Mouse (Mus musculus) gastrocnemius, adult 2 months (tissue): ENCODE results near the gene Robo1. TPM values are rescaled to one million over a fixed set of nuclear protein-coding genes. Genes with fewer than 3 reads are reported as not detected.

Source experiments
- DNase-seq: peaks from one replicate; pipeline ENCODE4 v3.0.0; 2022
- H3K27ac ChIP-seq: fragments of 200-600 bp; 2 replicates; pipeline ENCODE4 v1.8.1; 2022; ENCODE audit warnings: mild to moderate bottlenecking
- H3K4me3 ChIP-seq: fragments of 200-600 bp; 2 replicates; pipeline ENCODE4 v1.8.1; 2022; ENCODE audit warnings: mild to moderate bottlenecking, moderate library complexity
- CTCF ChIP-seq: fragments of 200-600 bp; IDR thresholded peaks from 2 replicates; pipeline ENCODE4 v1.8.1; 2022; ENCODE audit warnings: antibody characterized with exemption, mild to moderate bottlenecking, moderate library complexity
- intact Hi-C: fragments of 180-260 bp; cut with DNase I; formaldehyde crosslinking; loops from one replicate; pipeline ENCODE4 v1.15.1; 2025
- total RNA-seq, 2 experiments: library from RNA; stranded (reverse); gene quantifications; 2 replicates each; pipeline ENCODE4 v1.2.3; 2021

The Robo1 gene
- total RNA-seq, 2 experiments from 2014 or later = 0.84 to 1.6 TPM

DNA sequence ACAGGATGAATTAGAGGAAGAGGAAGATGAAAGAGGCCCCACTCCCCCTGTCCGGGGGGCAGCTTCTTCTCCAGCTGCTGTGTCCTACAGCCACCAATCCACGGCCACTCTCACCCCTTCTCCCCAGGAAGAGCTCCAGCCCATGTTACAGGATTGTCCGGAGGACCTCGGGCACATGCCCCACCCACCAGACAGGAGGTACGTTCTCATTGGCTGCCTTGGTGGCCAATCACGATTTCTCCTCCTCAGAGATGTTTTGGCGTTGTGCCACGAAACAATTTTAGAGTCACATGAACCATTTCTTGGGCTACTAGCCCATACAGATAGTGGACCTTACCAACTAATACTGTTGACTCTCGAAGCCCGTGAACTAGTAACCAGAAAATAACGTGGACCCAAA is 704.8 kb downstream of the Robo1 start:
- DNase-seq = no peak
- H3K27ac ChIP-seq = no peak overlapping the region
- intact Hi-C loops = no loop called here
- H3K4me3 ChIP-seq = no peak overlapping the region
- no peak for TF ChIP-seq CTCF

GRCm38 (mm10) chr16:73014544-73014943 is 706.4 kb downstream of the Robo1 start:
- no peak overlapping the region for H3K4me3 ChIP-seq
- TF ChIP-seq CTCF = no peak
- no peak overlapping the region for H3K27ac ChIP-seq
- DNase-seq = no peak
- intact Hi-C loops = no loop called here

DNA sequence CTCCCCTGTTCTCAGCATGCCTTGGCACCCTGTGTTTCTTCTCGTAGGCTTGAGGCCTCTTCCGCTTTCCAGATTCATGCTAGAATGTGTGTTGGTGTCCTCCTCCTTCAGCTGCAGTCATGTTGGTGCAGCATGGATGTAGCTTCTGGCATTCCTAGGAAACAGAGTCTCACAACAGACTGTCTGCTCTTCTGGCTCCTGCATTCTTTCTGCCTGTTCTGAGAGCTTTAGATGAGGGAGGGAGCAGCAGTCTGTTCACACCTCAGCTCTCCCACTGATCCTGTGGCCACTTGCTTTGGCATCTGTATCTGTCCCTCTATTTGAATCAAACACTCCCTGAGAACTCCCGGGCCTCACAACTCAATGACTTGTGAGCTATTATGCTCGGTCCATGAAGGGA is 707.9 kb downstream of the Robo1 start:
- Histone ChIP-seq H3K4me3 (no peak overlapping the region), H3K27ac (no peak overlapping the region)
- intact Hi-C loops = no loop called here
- no peak for TF ChIP-seq CTCF
- no peak for DNase-seq

DNA sequence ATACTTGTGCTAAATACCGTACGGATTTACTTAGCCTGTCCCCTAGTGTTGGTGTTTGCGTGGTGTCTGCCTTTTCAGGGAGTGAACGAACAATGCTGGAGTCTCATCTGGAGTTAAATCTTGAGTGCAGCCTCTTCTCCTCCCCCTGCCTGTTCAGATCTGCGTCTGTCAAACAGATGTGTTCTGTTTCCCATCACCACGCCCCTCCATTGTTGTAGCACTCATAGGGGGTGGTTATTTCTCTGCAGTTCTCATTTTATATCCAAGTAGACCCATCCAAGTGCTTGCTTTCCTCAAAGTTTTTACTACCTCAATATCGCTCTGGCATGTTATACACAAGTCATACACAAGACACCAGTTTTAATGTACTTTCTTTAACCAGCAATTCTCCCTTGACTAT is 708.7 kb downstream of the Robo1 start:
- no peak overlapping the region for H3K4me3 ChIP-seq
- intact Hi-C loops = no loop called here
- no peak overlapping the region for H3K27ac ChIP-seq
- no peak for DNase-seq
- no peak for TF ChIP-seq CTCF

DNA sequence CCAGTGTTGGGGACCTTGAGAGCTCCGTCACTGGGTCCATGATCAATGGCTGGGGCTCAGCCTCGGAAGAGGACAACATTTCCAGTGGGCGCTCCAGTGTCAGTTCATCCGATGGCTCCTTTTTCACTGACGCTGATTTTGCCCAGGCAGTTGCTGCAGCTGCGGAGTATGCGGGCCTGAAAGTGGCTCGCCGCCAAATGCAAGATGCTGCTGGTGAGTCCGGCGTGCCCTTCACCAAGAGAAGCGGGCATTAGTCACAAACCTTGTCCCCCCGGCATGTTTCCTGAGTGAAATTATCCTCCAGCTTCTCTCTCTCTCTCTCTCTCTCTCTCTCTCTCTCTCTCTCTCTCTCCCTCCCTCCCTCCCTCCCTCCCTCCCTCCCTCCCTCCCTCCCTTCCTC is 716.2 kb downstream of the Robo1 start:
- no peak for TF ChIP-seq CTCF
- DNase-seq = peak; percentile 22
- H3K27ac ChIP-seq = no peak overlapping the region
- H3K4me3 ChIP-seq = no peak overlapping the region
- intact Hi-C loops = no loop called here

- DNase-seq = peak; percentile 64
- Histone ChIP-seq H3K4me3 (peak overlapping the region; percentile 28), H3K27ac (peak overlapping the region; percentile 12; the same call in 1 of the 2 replicates)
- intact Hi-C loops = no loop called here
- TF ChIP-seq CTCF = no peak
Observed at GRCm38 (mm10) chr16:73027692-73028091, 719.6 kb downstream of the Robo1 start.

- no peak for DNase-seq
- Histone ChIP-seq H3K4me3 (no peak overlapping the region), H3K27ac (no peak overlapping the region)
- intact Hi-C loops = no loop called here
- TF ChIP-seq CTCF = no peak
Observed at GRCm38 (mm10) chr16:73030999-73031398, 722.9 kb downstream of the Robo1 start.

GRCm38 (mm10) chr16:73035210-73035985 is 727.3 kb downstream of the Robo1 start:
- H3K4me3 ChIP-seq = no peak overlapping the region
- no peak for TF ChIP-seq CTCF
- no peak for DNase-seq
- no peak overlapping the region for H3K27ac ChIP-seq
- intact Hi-C loops = no loop called here

DNA sequence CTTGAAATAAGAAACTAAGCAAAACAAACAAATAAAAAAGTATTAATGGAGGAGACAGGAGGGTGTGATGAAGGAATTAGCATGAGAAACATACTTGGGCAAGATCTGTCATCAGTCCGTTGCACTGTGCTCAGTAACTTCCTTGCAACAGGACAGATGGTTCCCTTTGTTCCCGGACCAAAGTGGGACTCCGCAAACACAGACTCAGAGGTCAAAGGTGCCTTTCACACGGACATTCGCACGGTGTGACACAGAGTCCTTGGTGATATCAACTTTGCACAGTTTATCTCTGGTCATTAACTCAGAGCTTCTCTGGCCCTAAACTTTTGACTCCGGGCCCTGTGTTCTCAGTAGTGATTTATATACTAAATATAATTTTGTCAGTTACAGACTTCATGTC is 730.4 kb downstream of the Robo1 start:
- TF ChIP-seq CTCF = no peak
- Histone ChIP-seq H3K4me3 (no peak overlapping the region), H3K27ac (no peak overlapping the region)
- no peak for DNase-seq
- intact Hi-C loops = no loop called here

- Histone ChIP-seq H3K27ac (no peak overlapping the region), H3K4me3 (no peak overlapping the region)
- no peak for TF ChIP-seq CTCF
- intact Hi-C loops = no loop called here
- no peak for DNase-seq
Observed at GRCm38 (mm10) chr16:73062461-73062860, 754.4 kb downstream of the Robo1 start.

GRCm38 (mm10) chr16:73067782-73068181 is 759.7 kb downstream of the Robo1 start:
- H3K27ac ChIP-seq = no peak overlapping the region
- DNase-seq = no peak
- TF ChIP-seq CTCF = no peak
- intact Hi-C loops = no loop called here
- H3K4me3 ChIP-seq = no peak overlapping the region

DNA sequence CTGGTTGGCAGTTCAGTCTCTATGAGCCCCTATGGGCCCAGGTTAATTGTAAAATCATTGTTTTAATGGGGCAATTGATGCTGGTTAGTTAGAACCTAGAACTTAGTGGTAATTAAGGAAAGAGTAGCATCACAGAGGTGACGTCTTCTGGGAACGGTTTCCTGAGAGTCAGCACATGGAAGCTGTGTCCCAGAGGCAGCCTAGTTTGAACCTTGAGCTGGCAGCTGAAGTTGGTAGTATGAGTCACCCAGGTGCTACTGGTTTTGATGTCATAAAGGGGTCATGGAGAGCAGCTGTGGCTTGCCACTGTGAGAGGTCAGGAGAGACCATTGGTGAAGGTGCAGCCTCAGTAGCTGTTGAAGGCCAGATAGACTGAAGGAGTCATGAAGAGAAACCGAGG is 763.9 kb downstream of the Robo1 start:
- Histone ChIP-seq H3K4me3 (no peak overlapping the region), H3K27ac (no peak overlapping the region)
- TF ChIP-seq CTCF = no peak
- intact Hi-C loops = no loop called here
- no peak for DNase-seq

GRCm38 (mm10) chr16:73072883-73073282 is 764.8 kb downstream of the Robo1 start:
- intact Hi-C loops = no loop called here
- Histone ChIP-seq H3K4me3 (no peak overlapping the region), H3K27ac (no peak overlapping the region)
- no peak for TF ChIP-seq CTCF
- DNase-seq = no peak

GRCm38 (mm10) chr16:73082420-73082819 is 774.3 kb downstream of the Robo1 start:
- intact Hi-C loops = no loop called here
- DNase-seq = no peak
- no peak overlapping the region for H3K4me3 ChIP-seq
- TF ChIP-seq CTCF = no peak
- no peak overlapping the region for H3K27ac ChIP-seq

- TF ChIP-seq CTCF = no peak
- intact Hi-C loops = no loop called here
- no peak for DNase-seq
- H3K27ac ChIP-seq = no peak overlapping the region
- H3K4me3 ChIP-seq = no peak overlapping the region
Observed at GRCm38 (mm10) chr16:73083077-73083476, 775.0 kb downstream of the Robo1 start.
